8 mouse cellular contexts compared by ENCODE assay signal in the genomic region with DNA sequence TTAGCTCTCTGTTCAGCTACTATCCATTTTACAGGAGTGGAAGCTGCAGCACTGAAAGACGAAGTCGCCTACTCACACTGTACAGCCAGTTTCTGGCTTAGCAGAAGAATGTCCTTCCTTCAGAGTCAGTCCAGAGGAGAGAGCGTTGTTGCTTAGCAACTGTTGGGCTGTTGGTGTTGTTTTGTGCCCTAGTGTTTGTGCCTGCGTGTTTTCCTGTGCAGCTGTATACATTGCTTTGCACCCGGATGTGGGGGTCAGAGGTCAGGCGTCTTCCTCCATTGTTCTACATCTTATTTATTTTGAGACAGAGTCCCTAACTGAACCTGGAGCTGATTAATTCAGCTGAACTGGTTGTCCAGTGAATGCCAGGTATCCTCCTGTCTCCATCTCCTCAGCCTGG. TPM values are rescaled to one million over a fixed set of nuclear protein-coding genes. Genes with fewer than 3 reads are reported as not detected.
DNase-seq lines count a peak whose midpoint lies in the region; ATAC-seq and TF ChIP-seq lines count a peak whose summit lies in the region.

No protein-coding gene starts in this region.

- peak; percentile 42; the same call in 1 of the 2 replicates for ATAC-seq in heart, postnatal 0 days (ENCODE audit: insufficient read depth, low read depth)
- ATAC-seq in liver, embryonic 15.5 days (ENCODE audit: insufficient read depth), result no peak

- no peaks in the 10 kb centered on the region for H3K36me3 ChIP-seq in heart, postnatal 0 days (replicated peaks; ENCODE audit: control insufficient read depth, insufficient read depth, low read length)
- peaks cover 44% of the 10 kb centered on the region for H3K36me3 ChIP-seq in liver, embryonic 15.5 days (replicated peaks)

- no peak overlapping the region for H3K4me3 ChIP-seq in heart, postnatal 0 days (ENCODE audit: low read depth, low read length)
- H3K4me3 ChIP-seq in liver, embryonic 15.5 days (replicated peaks), result peak overlapping the region; percentile 85

- peak; percentile 19 for DNase-seq in gastrocnemius, postnatal 10 days
- DNase-seq in gastrocnemius, adult 8-10 months (ENCODE audit: low spot score in 2 of 2), result no peak
- DNase-seq in ZHBTc4 (ENCODE audit: low read depth, low spot score), result peak; percentile 39
- peak; percentile 51 for DNase-seq in heart, postnatal 0 days (ENCODE audit: low spot score)
- DNase-seq in urinary bladder, postnatal 14 days (ENCODE audit: low spot score), result no peak
- DNase-seq in left cerebral cortex, postnatal 36 days (ENCODE audit: low spot score in 2 of 2), result no peak
- DNase-seq in cerebellum, adult 8-10 months, result no peak

- TF ChIP-seq CTCF in heart, postnatal 0 days (IDR thresholded peaks at IDR 0.05; ENCODE audit: low read depth), result no peak

- no peak overlapping the region for H3K9ac ChIP-seq in heart, postnatal 0 days (replicated peaks; ENCODE audit: low read depth, low read length)
- peak overlapping the region; percentile 95 for H3K9ac ChIP-seq in liver, embryonic 15.5 days

- WGBS in heart, postnatal 0 days, result 51% methylated on average over 6 of the region's 6 CpGs
- 68% methylated on average over 6 of the region's 6 CpGs for WGBS in liver, embryonic 15.5 days (ENCODE audit: insufficient replicate concordance)

- H3K4me2 ChIP-seq in heart, postnatal 0 days (ENCODE audit: low read depth, low read length), result no peak overlapping the region; the same call in 1 of the 2 replicates
- peak overlapping the region; percentile 85 for H3K4me2 ChIP-seq in liver, embryonic 15.5 days

- no peaks in the 10 kb centered on the region for H3K27me3 ChIP-seq in heart, postnatal 0 days (ENCODE audit: control insufficient read depth, insufficient read depth, low read length)
- H3K27me3 ChIP-seq in liver, embryonic 15.5 days, result no peaks in the 10 kb centered on the region

- H3K4me1 ChIP-seq in heart, postnatal 0 days (ENCODE audit: control insufficient read depth, insufficient read depth), result peaks cover 15% of the 10 kb centered on the region
- H3K4me1 ChIP-seq in liver, embryonic 15.5 days (replicated peaks), result peaks cover 63% of the 10 kb centered on the region

- peak; percentile 69; the same call in 1 of the 2 replicates for TF ChIP-seq EP300 in heart, postnatal 0 days (IDR thresholded peaks at IDR 0.05; ENCODE audit: low read depth)

- H3K27ac ChIP-seq in heart, postnatal 0 days (ENCODE audit: low read depth), result peak overlapping the region; percentile 18; the same call in 1 of the 2 replicates
- peak overlapping the region; percentile 95 for H3K27ac ChIP-seq in liver, embryonic 15.5 days (replicated peaks)

- intact Hi-C loops in left cerebral cortex, postnatal 36 days (cut with DNase I), result no loop called here

- no peaks in the 10 kb centered on the region for H3K9me3 ChIP-seq in heart, postnatal 0 days (replicated peaks; ENCODE audit: control insufficient read depth, low read length)
- H3K9me3 ChIP-seq in liver, embryonic 15.5 days (replicated peaks), result no peaks in the 10 kb centered on the region

RNA-seq across cellular contexts. Expression of a gene that starts 18.5 kb away (rescaled TPM):
- 10 to 100 TPM; 34.9 to 36.9 TPM for total RNA-seq in gastrocnemius, postnatal 10 days (2021)
- 10 to 100 TPM in 1 of 4 experiments, 1 to 10 TPM in 3; 8.4 to 10.3 (median 8.6) TPM for total RNA-seq in gastrocnemius, adult 8-10 months (2022)
- total RNA-seq in heart, postnatal 0 days (2014; rRNA removed; ENCODE audit: low replicate concordance), result 32.6 and 42.6 TPM in 2 replicates
- 23.7 and 24.0 TPM in 2 replicates for polyA plus RNA-seq in heart, postnatal 0 days (2015; fragmentation: Nextera tagmentation; extraction: Ambion mirVana)
- 19.4 and 21.6 TPM in 2 replicates for polyA plus RNA-seq in liver, embryonic 15.5 days (2015; fragmentation: Nextera tagmentation; extraction: Ambion mirVana)
- total RNA-seq in left cerebral cortex, postnatal 36 days (2021), result 10 to 100 TPM; 54.3 to 54.5 TPM

Comparison
In these comparisons a context has a peak if more than half of its experiments do, and no peak if none do; other contexts are left out.
1. DNase-seq: peak in gastrocnemius, postnatal 10 days (single experiment), ZHBTc4 (single experiment) and heart, postnatal 0 days (single experiment); none in gastrocnemius, adult 8-10 months (0 of 2), urinary bladder, postnatal 14 days (single experiment), left cerebral cortex, postnatal 36 days (0 of 2) and cerebellum, adult 8-10 months (single experiment).